Mouse (Mus musculus): ENCODE measurements around the gene Gpr4.

GRCm38 (mm10) chr7:19164978-19165377, 47.4 kb upstream of the Gpr4 start:
- TF ChIP-seq POLR2A (IDR thresholded peaks at IDR 0.05; ENCODE audit: insufficient read depth, low read depth, low read length) (no peak), CTCF (IDR thresholded peaks at IDR 0.05; ENCODE audit: insufficient read depth, low read depth, low read length) (no peak)
